Mouse (Mus musculus): ENCODE measurements around the gene Tmem108.

Tmem108 gene

GRCm38 (mm10) chr9:103761647-103762084 is at the start of gene Tmem108:
Gene Tmem108, minus strand, starts transcription at chr9:103761837.
- peak; percentile 90 for DNase-seq (ENCODE audit: low read depth, low spot score)

GRCm38 (mm10) chr9:103789029-103789428 is 27.4 kb upstream of the Tmem108 start:
- no peak for DNase-seq (ENCODE audit: low read depth, low spot score)

GRCm38 (mm10) chr9:103784156-103784555 is 22.5 kb upstream of the Tmem108 start:
- DNase-seq (ENCODE audit: low read depth, low spot score) = no peak

- no peak for DNase-seq (ENCODE audit: low read depth, low spot score)
Observed at GRCm38 (mm10) chr9:103783276-103783675, 21.6 kb upstream of the Tmem108 start.

DNA sequence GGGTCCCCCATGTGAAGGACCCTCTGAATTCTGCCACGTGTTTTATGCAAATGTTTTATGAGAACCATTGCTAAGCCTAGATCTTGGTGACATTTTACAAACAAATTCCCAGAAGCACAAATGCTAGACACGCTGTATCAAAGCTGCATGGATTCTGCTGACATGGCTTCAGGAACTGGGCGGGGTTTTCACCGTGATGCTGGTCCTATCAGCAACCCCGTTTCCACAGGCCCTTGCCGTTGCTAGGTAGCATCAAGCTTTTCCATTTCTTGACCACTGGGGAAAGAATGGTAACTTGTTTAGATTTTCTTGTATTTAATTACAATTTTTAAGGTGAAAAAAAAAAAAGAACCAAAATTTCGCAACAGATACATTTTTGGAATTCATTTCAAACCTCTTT is 20.7 kb upstream of the Tmem108 start:
- no peak for DNase-seq (ENCODE audit: low read depth, low spot score)

GRCm38 (mm10) chr9:103781407-103781806 is 19.8 kb upstream of the Tmem108 start:
- no peak for DNase-seq (ENCODE audit: low read depth, low spot score)

DNA sequence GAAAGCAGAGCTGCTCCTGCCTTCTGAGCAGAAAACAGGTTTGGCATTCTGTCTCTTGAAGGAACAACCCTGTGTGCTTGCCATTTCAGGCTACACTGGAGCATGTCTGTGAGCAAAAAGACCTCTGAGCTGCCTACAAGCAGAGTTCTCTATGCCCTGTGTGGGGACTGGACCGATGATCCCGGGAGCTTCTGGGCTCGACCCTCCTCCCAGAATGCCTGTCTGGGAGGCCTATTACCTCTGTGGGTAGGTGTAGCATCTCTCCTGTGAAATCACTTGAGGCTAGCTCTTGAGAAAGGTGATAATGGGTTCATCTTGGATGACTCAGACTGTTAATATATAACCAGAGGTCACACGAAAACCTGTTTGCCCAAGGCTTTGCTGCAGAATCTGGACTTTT is 19.0 kb upstream of the Tmem108 start:
- DNase-seq (ENCODE audit: low read depth, low spot score) = no peak

GRCm38 (mm10) chr9:103778185-103778584 is 16.5 kb upstream of the Tmem108 start:
- no peak for DNase-seq (ENCODE audit: low read depth, low spot score)

DNA sequence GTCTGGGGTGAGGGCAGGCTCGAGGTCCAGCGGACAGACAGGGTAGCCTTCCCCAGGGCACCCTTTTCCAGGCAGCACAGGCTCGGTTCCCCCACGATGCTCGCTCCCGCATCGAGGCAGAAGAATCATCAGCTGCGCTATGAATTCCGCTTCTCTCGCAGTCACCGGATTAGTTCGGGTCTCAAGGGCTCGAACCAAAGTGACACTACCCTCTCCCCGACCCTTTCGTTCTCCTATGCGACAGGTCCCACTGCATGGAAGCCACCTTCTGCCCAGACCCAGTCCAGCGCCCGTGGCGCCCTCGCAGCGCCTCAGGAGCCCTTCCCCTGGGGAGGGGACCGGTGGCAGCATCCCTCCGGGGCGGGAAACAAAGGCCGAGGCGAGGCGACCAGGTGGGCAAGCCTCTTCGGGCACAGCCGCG is 476 bp downstream of the Tmem108 start:
- DNase-seq (ENCODE audit: low read depth, low spot score) = peak; percentile 12

GRCm38 (mm10) chr9:103760356-103760755 is 1.3 kb downstream of the Tmem108 start:
- DNase-seq (ENCODE audit: low read depth, low spot score) = no peak

- no peak for DNase-seq (ENCODE audit: low read depth, low spot score)
Observed at GRCm38 (mm10) chr9:103759829-103760228, 1.8 kb downstream of the Tmem108 start.

GRCm38 (mm10) chr9:103758930-103759695 is 2.5 kb downstream of the Tmem108 start:
- peak; percentile 78 for DNase-seq (ENCODE audit: low read depth, low spot score)

DNA sequence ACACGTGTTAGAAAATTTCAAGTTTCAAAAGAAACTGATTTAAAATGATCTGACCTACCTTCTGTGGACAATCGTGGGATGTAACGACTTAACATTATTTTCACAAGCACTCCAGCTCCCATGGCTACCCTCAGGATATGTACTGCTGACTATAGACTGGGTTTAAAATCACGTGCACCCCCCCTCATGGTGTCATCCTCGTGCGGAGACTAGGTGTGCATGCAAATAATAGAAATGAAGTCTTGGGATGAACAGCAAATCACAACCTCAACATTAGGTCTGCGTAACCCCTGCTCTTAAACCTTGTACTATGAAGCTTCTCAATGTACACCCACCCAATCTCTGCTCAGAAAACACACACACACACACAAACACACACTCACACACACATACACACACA is 3.4 kb downstream of the Tmem108 start:
- no peak for DNase-seq (ENCODE audit: low read depth, low spot score)

GRCm38 (mm10) chr9:103752618-103753017 is 9.0 kb downstream of the Tmem108 start:
- no peak for DNase-seq (ENCODE audit: low read depth, low spot score)

GRCm38 (mm10) chr9:103751568-103751967 is 10.1 kb downstream of the Tmem108 start:
- DNase-seq (ENCODE audit: low read depth, low spot score) = no peak

- no peak for DNase-seq (ENCODE audit: low read depth, low spot score)
Observed at GRCm38 (mm10) chr9:103750491-103750890, 11.1 kb downstream of the Tmem108 start.

DNA sequence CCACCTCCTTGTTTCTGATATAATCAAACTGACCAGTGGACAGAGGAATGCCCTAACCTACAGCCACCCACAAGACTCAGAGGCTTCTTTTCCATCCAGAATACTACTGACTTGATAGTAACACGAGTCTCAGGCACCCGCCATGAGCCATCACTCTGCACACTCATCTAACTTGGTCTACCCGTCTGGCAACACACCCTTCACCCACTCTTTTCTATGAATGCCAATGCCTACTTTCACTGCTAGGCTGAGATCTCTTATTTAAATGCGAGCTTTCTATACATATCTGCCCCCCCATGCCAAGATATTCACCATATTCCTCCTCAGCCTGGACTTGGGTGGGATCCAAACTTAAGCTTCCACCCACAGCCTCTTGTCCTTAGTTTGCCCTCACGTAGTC is 15.0 kb downstream of the Tmem108 start:
- no peak for DNase-seq (ENCODE audit: low read depth, low spot score)

DNA sequence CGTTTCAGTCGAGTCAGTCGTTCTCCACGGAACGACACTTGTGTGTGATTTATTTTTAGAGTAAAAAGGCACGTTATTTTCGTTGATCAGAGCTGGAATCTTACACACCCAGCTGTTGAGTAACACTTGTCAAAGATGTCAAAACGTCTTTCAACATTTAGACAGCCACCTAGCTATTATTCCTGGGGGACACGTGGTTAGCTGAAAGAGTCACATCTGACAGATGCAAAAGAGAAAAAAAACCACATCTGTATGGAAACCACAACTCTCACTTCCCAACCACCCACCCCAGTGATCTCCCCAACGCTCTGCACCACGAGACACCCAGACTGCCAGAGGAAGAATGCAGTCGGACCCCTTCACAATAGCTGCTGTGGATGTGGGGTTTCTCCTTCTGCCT is 21.5 kb downstream of the Tmem108 start:
- no peak for DNase-seq (ENCODE audit: low read depth, low spot score)

- no peak for DNase-seq (ENCODE audit: low read depth, low spot score)
Observed at GRCm38 (mm10) chr9:103739062-103739461, 22.6 kb downstream of the Tmem108 start.

DNA sequence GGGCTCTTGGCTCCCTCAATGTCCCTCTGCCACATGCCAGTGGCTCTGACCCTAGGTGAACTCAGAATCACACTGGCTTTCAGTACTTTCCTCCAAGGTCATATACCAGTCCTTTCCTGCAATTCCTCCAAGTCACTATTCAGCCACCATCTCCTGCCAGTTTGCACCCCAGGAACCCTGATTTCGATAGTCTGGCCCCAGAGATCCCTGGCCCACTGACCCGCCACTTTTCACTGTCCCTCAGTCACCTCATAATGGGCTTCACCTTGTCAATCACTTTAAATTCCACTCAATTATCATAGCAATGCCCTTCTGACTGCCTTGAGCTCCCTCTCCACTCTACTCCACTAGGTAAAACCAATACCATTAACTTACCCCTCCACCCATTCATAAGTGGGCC is 31.9 kb downstream of the Tmem108 start:
- DNase-seq (ENCODE audit: low read depth, low spot score) = no peak

GRCm38 (mm10) chr9:103726751-103727462 is 34.7 kb downstream of the Tmem108 start:
- DNase-seq (ENCODE audit: low read depth, low spot score) = peak; percentile 14

DNA sequence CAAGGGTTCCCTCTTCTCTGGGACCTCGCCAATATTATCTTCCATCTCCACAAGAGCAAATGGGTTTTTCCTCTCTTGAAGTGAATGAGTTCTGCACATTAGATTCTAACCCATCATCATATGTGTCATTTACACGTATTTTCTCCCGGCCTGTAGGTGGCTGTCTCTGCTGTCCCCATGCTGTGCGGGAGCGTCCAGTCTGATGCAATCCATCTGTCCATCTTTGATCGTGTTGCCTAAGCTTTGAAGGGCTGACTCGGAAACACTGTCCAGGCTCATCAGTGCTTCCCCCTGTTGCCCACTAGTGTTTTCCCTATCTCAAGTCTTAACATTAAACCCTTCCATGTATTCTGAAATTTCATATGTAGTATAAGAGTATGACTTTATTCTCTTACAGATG is 36.1 kb downstream of the Tmem108 start:
- no peak for DNase-seq (ENCODE audit: low read depth, low spot score)

GRCm38 (mm10) chr9:103721486-103721885 is 40.2 kb downstream of the Tmem108 start:
- DNase-seq (ENCODE audit: low read depth, low spot score) = no peak

Data from forelimb bud, embryonic 11.5 days (tissue).